Mouse (Mus musculus): Measurements from ENCODE around the gene Olfr3.

Olfr3 gene

DNA sequence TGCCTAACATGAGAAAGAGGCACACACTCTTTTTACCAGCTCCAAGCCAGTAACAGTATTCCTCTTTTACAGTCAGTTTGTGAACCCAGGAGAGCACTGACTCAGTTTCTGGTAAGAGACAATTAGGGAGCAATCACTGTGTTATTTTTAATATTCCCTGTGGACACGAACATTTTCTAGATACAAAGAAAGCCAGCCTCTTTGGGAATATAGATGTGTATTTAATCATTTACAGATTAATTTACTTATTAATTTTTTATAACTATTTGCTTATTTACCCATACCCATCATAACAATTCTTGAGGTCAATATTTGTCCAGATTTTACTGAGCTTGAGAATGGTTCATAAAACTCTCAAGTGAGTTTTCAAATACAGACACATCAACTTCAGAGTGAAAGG, at the start of gene Olfr3:
Gene Olfr3 (minus strand): TSS at position 101 of the 400 bp plus-strand sequence.
- DNase-seq (ENCODE audit: low read depth, low spot score), result no peak

- no peak for DNase-seq (ENCODE audit: low read depth, low spot score)
Measured at GRCm38 (mm10) chr2:36862560-36862959, 45.7 kb upstream of the Olfr3 start, which contains the start of gene Olfr351. Olfr351 (minus strand) TSS chr2:36862660.

DNA sequence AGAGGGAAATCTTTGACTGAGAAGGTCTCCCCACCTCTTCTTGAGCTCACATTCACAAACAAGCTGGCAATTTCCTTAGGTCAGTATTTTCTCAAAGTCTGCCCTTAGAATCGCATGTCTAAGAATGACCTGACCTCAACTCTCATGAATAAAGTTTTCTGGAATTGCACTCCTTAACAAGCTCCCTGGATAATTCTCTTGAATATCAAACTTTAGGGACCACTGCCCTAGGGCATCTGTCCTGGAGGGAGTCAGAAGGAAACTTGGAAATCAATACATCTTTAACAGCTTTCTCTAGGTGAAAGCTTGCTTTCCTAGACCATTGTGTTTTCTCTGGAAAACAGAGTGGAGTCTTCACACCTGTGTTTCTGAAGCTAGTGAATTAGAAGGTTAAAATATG, 29.2 kb upstream of the Olfr3 start, which contains the start of gene Olfr350:
Gene Olfr350 (plus strand): TSS at position 301 of the 400 bp plus-strand sequence.
- DNase-seq (ENCODE audit: low read depth, low spot score), result no peak

- no peak for DNase-seq (ENCODE audit: low read depth, low spot score)
Measured at GRCm38 (mm10) chr2:36790238-36790637, 26.6 kb downstream of the Olfr3 start, which contains the start of gene Olfr50. Olfr50 (plus strand) TSS chr2:36790538.

GRCm38 (mm10) chr2:36783976-36784375, 32.9 kb downstream of the Olfr3 start, which contains the start of gene Olfr348:
Olfr348 (plus strand) TSS chr2:36784276.
- no peak for DNase-seq (ENCODE audit: low read depth, low spot score)

All from retina, postnatal 7 days (tissue).